Mouse (Mus musculus) cerebellum, adult 2 months (tissue): Measurements from ENCODE around the gene 4930404N11Rik.
A peak's percentile ranks its signal among the peaks of the same experiment; 100 is the strongest.

Source experiments
- CTCF ChIP-seq: fragments of 200-500 bp; IDR thresholded peaks from 2 replicates; pipeline ENCODE4 v1.5.1; 2011; ENCODE audit warnings: low read depth, mild to moderate bottlenecking, control low read depth, low read length, moderate library complexity, borderline replicate concordance; ENCODE audit not compliant: insufficient read depth
- POLR2A ChIP-seq: fragments of 200-500 bp; IDR thresholded peaks from 2 replicates; pipeline ENCODE4 v1.6.1; 2011; ENCODE audit warnings: low read length, control low read depth, borderline replicate concordance; ENCODE audit not compliant: insufficient read depth

GRCm38 (mm10) chr10:81389801-81390677 is 24.4 kb upstream of the 4930404N11Rik start:
- TF ChIP-seq CTCF (peak; percentile 96), POLR2A (no peak)
